Mouse (Mus musculus) ES-E14 (cell line): ENCODE measurements at regions not wholly inside any gene's neighbourhood (a gene's known extent, or its start where the extent isn't known, plus 50 kb on each side); places are given as distances from the start of the nearest gene placed in this dataset.
"Not testable (repeated sequence)": the region's sequence is repeated elsewhere in the genome, so short reads cannot be mapped to it uniquely, and the experiment has no call there.

Experiments used
- DNase-seq: peaks from one replicate; pipeline ENCODE4 v3.0.0-alpha.2; 2013; ENCODE audit warnings: low read depth, low spot score
- H3K27ac ChIP-seq: 2 replicates; pipeline ENCODE4 v1.5.1; 2012; ENCODE audit warnings: low read depth, mild to moderate bottlenecking, low read length, moderate library complexity, mixed read lengths; ENCODE audit not compliant: poor library complexity, insufficient read depth, severe bottlenecking
- H3K36me3 ChIP-seq: 2 replicates; pipeline ENCODE4 v1.6.1; 2012; ENCODE audit warnings: mild to moderate bottlenecking, low read length, moderate library complexity, mixed read lengths; ENCODE audit not compliant: control insufficient read depth, poor library complexity, insufficient read depth, severe bottlenecking
- H3K4me1 ChIP-seq, 2 experiments: fragments of 150-350 bp in 1 of 2; sonication (generic) in 1 of 2; 2 replicates each; pipeline ENCODE4 v1.6.1; 2012; ENCODE audit warnings: low read length in 2 of 2, mild to moderate bottlenecking in 1 of 2, mixed read lengths in 1 of 2; ENCODE audit not compliant: control insufficient read depth in 2 of 2, insufficient read depth in 2 of 2, poor library complexity in 1 of 2
- H3K4me3 ChIP-seq, 2 experiments: fragments of 150-350 bp in 1 of 2; sonication (generic) in 1 of 2; 2 replicates each; pipeline ENCODE4 v1.5.1; 2012; ENCODE audit warnings: low read length in 2 of 2, low read depth in 1 of 2, mild to moderate bottlenecking in 1 of 2, mixed read lengths in 1 of 2; ENCODE audit not compliant: insufficient read depth in 1 of 2, poor library complexity in 1 of 2, severe bottlenecking in 1 of 2
- H3K9ac ChIP-seq: 2 replicates; pipeline ENCODE4 v1.6.1; 2012; ENCODE audit warnings: low read depth, mild to moderate bottlenecking, low read length, mixed read lengths; ENCODE audit not compliant: poor library complexity, insufficient read depth, severe bottlenecking
- H3K9me3 ChIP-seq: fragments of 150-350 bp; sonication (generic); 2 replicates; pipeline ENCODE4 v1.6.1; 2012; ENCODE audit warnings: low read depth, mild to moderate bottlenecking, low read length; ENCODE audit not compliant: control insufficient read depth, insufficient read depth
- CHD2 ChIP-seq: IDR thresholded peaks from 2 replicates; pipeline ENCODE4 v1.6.1; 2014; ENCODE audit warnings: mild to moderate bottlenecking, low read depth, low read length, inconsistent platforms
- HCFC1 ChIP-seq: IDR thresholded peaks from 2 replicates; pipeline ENCODE4 v1.6.1; 2012; ENCODE audit warnings: low read length, inconsistent platforms, borderline replicate concordance; ENCODE audit not compliant: insufficient read depth
- MAFK ChIP-seq: IDR thresholded peaks from 2 replicates; pipeline ENCODE4 v1.6.1; 2014; ENCODE audit warnings: mild to moderate bottlenecking, low read depth, low read length, inconsistent platforms; ENCODE audit not compliant: insufficient read depth
- ZC3H11A ChIP-seq: IDR thresholded peaks from 2 replicates; pipeline ENCODE4 v1.6.1; 2012; ENCODE audit warnings: low read depth, mild to moderate bottlenecking, inconsistent platforms, low read length, borderline replicate concordance
- ZNF384 ChIP-seq: IDR thresholded peaks from 2 replicates; pipeline ENCODE4 v1.6.1; 2012; ENCODE audit warnings: low read depth, low read length, inconsistent platforms
- in situ Hi-C, 2 experiments: fragments of 600-800 bp; cut with MboI; formaldehyde crosslinking; loops; one replicate each; pipeline ENCODE4 v1.15.1; 2025; ENCODE audit warnings: low sequenced_read_pairs in 2 of 2, inconsistent platforms in 1 of 2; ENCODE audit not compliant: unreplicated experiment in 2 of 2

- no peaks in the 10 kb centered on the region for H3K36me3 ChIP-seq
- H3K4me1 ChIP-seq: no peaks in the 10 kb centered on the region; a peak in 2 of 4 replicates
- no peak for DNase-seq
- no peaks in the 10 kb centered on the region for H3K9me3 ChIP-seq
- H3K9ac ChIP-seq: no peak overlapping the region
- TF ChIP-seq ZC3H11A (no peak), HCFC1 (no peak), ZNF384 (no peak), MAFK (no peak), CHD2 (no peak)
- in situ Hi-C loops: no loop called here
- H3K4me3 ChIP-seq: no peak overlapping the region
- no peak overlapping the region for H3K27ac ChIP-seq
These were observed 388.5 kb upstream of the 1700008P02Rik start for GRCm38 (mm10) chr3:7008671-7009217.

GRCm38 (mm10) chr3:7007811-7008359, 387.6 kb upstream of the 1700008P02Rik start:
- no peak for DNase-seq
- in situ Hi-C loops: no loop called here
- H3K27ac ChIP-seq: no peak overlapping the region

GRCm38 (mm10) chr3:6991735-6992134, 371.5 kb upstream of the 1700008P02Rik start:
- in situ Hi-C loops, H3K27ac ChIP-seq, H3K9ac ChIP-seq, DNase-seq, H3K4me3 ChIP-seq, H3K36me3 ChIP-seq, H3K9me3 ChIP-seq, H3K4me1 ChIP-seq: not testable (repeated sequence)

More at GRCm38 (mm10) chr3:7007811-7008359, 387.6 kb upstream of the 1700008P02Rik start:
- TF ChIP-seq ZNF384 (no peak), CHD2 (no peak), ZC3H11A (no peak), HCFC1 (no peak), MAFK (no peak)
- Histone ChIP-seq H3K9ac (no peak overlapping the region), H3K9me3 (no peaks in the 10 kb centered on the region), H3K4me3 (no peak overlapping the region), H3K4me1 (no peaks in the 10 kb centered on the region; a peak in 2 of 4 replicates), H3K36me3 (no peaks in the 10 kb centered on the region)

GRCm38 (mm10) chr3:6984918-6985317, 364.7 kb upstream of the 1700008P02Rik start:
- H3K9me3 ChIP-seq: no peaks in the 10 kb centered on the region
- no peak overlapping the region for H3K4me3 ChIP-seq
- no peaks in the 10 kb centered on the region for H3K36me3 ChIP-seq
- no peak overlapping the region for H3K27ac ChIP-seq
- in situ Hi-C loops: no loop called here
- no peaks in the 10 kb centered on the region for H3K4me1 ChIP-seq
- no peak for DNase-seq
- TF ChIP-seq ZC3H11A (no peak), HCFC1 (no peak), CHD2 (no peak), MAFK (no peak), ZNF384 (no peak)
- H3K9ac ChIP-seq: no peak overlapping the region

- H3K4me3 ChIP-seq: no peak overlapping the region
- in situ Hi-C loops: no loop called here
- no peaks in the 10 kb centered on the region for H3K9me3 ChIP-seq
- H3K27ac ChIP-seq: no peak overlapping the region
- no peaks in the 10 kb centered on the region for H3K4me1 ChIP-seq
- peak; percentile 85 for TF ChIP-seq ZNF384
- TF ChIP-seq HCFC1: no peak
- H3K36me3 ChIP-seq: no peaks in the 10 kb centered on the region
- H3K9ac ChIP-seq: no peak overlapping the region
- no peak for DNase-seq
These were observed 337.4 kb upstream of the 1700008P02Rik start for GRCm38 (mm10) chr3:6957681-6958080.
